Mouse (Mus musculus) spleen, adult 2 months (tissue): ENCODE measurements at regions not wholly inside any gene's neighbourhood (a gene's known extent, or its start where the extent isn't known, plus 50 kb on each side); places are given as distances from the start of the nearest gene placed in this dataset.

ENCODE experiments used
- CTCF ChIP-seq: fragments of 200-500 bp; IDR thresholded peaks from 2 replicates; pipeline ENCODE4 v1.5.1; 2011; ENCODE audit warnings: mild to moderate bottlenecking, inconsistent platforms; ENCODE audit not compliant: insufficient read depth, insufficient read length, insufficient replicate concordance; ENCODE audit errors: extremely low read depth
- POLR2A ChIP-seq: fragments of 200-500 bp; IDR thresholded peaks from 2 replicates; pipeline ENCODE4 v1.6.1; 2011; ENCODE audit warnings: low read depth, low read length, inconsistent platforms

GRCm38 (mm10) chr15:93650981-93651757 is 55.5 kb upstream of the Prickle1 start:
- no peak for TF ChIP-seq POLR2A
- no peak for TF ChIP-seq CTCF
